Mouse (Mus musculus): ENCODE measurements around the gene Pik3r1.

GRCm38 (mm10) chr13:101661567-101661966 is 106.5 kb downstream of the Pik3r1 start:
- TF ChIP-seq CTCF (IDR thresholded peaks at IDR 0.05; ENCODE audit: borderline replicate concordance, extremely low read depth, insufficient read depth, insufficient read length) (no peak), POLR2A (IDR thresholded peaks at IDR 0.05; ENCODE audit: borderline replicate concordance, extremely low read depth, insufficient read depth, insufficient read length, poor library complexity, severe bottlenecking) (no peak)

Measured in brain, embryonic 14.5 days (tissue).